Mouse (Mus musculus): ENCODE measurements around the gene Rftn2.

DNA sequence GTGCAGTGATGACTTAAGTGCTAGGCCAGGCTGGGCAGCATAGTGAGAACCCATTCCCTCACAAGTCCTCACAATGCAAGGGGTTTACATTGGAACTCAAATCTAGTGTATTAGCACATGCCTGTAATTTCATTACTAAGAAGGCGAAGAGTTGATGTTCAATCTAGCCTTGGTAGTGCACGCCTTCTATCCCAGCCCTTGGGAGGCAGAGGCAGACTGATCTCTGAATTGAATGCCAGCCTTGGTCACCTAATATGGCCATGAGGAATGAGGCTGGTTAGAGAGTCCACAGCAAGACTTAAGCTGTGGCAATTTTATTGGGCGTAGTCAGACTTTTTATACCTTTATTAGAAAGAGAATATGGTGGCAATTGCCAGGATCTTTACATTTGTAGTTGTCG, 82.2 kb downstream of the Rftn2 start:
- TF ChIP-seq CTCF (IDR thresholded peaks at IDR 0.05; ENCODE audit: borderline replicate concordance, extremely low read depth, insufficient read depth, insufficient read length): no peak
- no peak for TF ChIP-seq POLR2A (IDR thresholded peaks at IDR 0.05; ENCODE audit: borderline replicate concordance, extremely low read depth, insufficient read depth, insufficient read length, poor library complexity, severe bottlenecking)
